Mouse (Mus musculus): ENCODE data around the gene Cfap20. TPM values are rescaled to one million over a fixed set of nuclear protein-coding genes. Genes with fewer than 3 reads are reported as not detected.

The Cfap20 gene
- polyA plus RNA-seq, 1 experiment = 65.9 TPM

- no peaks in the 10 kb centered on the region for H3K27me3 ChIP-seq (ENCODE audit: control insufficient read depth, insufficient read depth, low read length)
- H3K4me1 ChIP-seq (replicated peaks; ENCODE audit: control insufficient read depth, insufficient read depth, low read length) = peaks cover 19% of the 10 kb centered on the region
- no peak for DNase-seq
- no peaks in the 10 kb centered on the region for H3K36me3 ChIP-seq (ENCODE audit: control insufficient read depth, insufficient read depth, low read length)
- 92% methylated on average over 12 of the region's 12 CpGs for WGBS
- H3K4me3 ChIP-seq (ENCODE audit: control insufficient read depth, insufficient read depth, low read length) = no peak overlapping the region
- TF ChIP-seq POLR2A (IDR thresholded peaks at IDR 0.05; ENCODE audit: control insufficient read depth, extremely low read depth, insufficient read depth, low read length, poor library complexity) = no peak
- TF ChIP-seq CTCF (IDR thresholded peaks at IDR 0.05; ENCODE audit: borderline replicate concordance, control insufficient read depth, extremely low read depth, insufficient read depth, low read length, poor library complexity) = no peak
- no peak overlapping the region for H3K27ac ChIP-seq (ENCODE audit: control insufficient read depth, insufficient read depth, low read length)
Observed at GRCm38 (mm10) chr8:95373389-95374002, 61.2 kb downstream of the Cfap20 start.

Other genes starting within 250 kb of the Cfap20 start
- gene Kifc3, start 232.1 kb downstream of the Cfap20 start, polyA plus RNA-seq (2012; rRNA removed) = 13.7 and 19.1 TPM in 2 replicates
- 0.68 and 0.94 TPM in 2 replicates for gene Cngb1, start 128.3 kb downstream of the Cfap20 start, polyA plus RNA-seq (2012; rRNA removed)
- 0.97 and 2.1 TPM in 2 replicates for gene Tepp, start 124.3 kb downstream of the Cfap20 start, polyA plus RNA-seq (2012; rRNA removed)
- 30.7 and 34.8 TPM in 2 replicates for gene Zfp319, start 102.9 kb downstream of the Cfap20 start, polyA plus RNA-seq (2012; rRNA removed)
- 51.9 and 55.6 TPM in 2 replicates for gene Usb1, start 102.6 kb downstream of the Cfap20 start, polyA plus RNA-seq (2012; rRNA removed)
- gene Mmp15, start 82.6 kb downstream of the Cfap20 start, polyA plus RNA-seq (2012; rRNA removed) = 14.7 and 16.2 TPM in 2 replicates
- 35.2 and 36.0 TPM in 2 replicates for gene Csnk2a2, start 55.2 kb upstream of the Cfap20 start, polyA plus RNA-seq (2012; rRNA removed)
- gene Ccdc113, start 99.2 kb upstream of the Cfap20 start, polyA plus RNA-seq (2012; rRNA removed) = 0.22 TPM in 1 of 2 replicates, not detected in the other
- gene Prss54, start 141.5 kb upstream of the Cfap20 start, polyA plus RNA-seq (2012; rRNA removed) = 0.07 TPM in 1 of 2 replicates, not detected in the other
- 7.2 and 9.3 TPM in 2 replicates for gene Gins3, start 198.6 kb upstream of the Cfap20 start, polyA plus RNA-seq (2012; rRNA removed)
- gene Ndrg4, start 242.1 kb upstream of the Cfap20 start, polyA plus RNA-seq (2012; rRNA removed) = 7.4 and 28.3 TPM in 2 replicates

All from thymus, adult 2 months (tissue).